Mouse (Mus musculus) right cerebral cortex, postnatal 14 days (tissue): ENCODE measurements around the gene Rprd2.

Experiments
- DNase-seq: peaks from one replicate; pipeline ENCODE4 v3.0.0; 2022

Rprd2 gene

DNA sequence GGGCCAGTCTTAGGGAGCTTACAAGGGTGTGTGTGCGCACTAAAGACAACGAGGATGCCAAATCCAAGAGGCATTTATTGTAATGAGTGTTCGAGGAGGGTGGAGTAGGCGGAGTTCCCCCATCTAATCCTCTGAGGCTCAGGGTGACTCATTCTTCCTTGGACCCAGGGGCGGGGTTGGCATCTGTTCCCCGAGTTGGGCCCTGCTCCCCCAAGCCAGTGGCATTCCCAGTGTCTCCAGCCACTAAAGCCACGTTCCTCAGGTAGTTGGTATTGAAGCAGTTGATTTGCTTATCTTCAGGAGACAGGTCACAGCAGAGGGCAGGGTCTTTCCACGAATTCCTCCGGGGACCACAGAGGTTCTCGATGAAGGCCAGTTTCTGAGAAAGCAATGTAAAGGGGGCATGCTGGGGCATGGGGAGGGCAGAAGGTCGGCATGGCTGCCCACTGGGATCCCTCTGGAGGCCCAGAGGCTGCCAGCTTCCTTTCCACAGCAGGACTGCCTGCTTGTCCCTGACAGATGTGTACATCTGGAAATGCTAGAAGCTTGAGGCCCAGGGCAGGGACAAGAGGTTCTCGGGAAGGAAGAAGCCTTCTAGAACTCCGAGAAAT is 84.5 kb downstream of the Rprd2 start:
- DNase-seq: no peak

- DNase-seq: no peak
These were observed 85.7 kb downstream of the Rprd2 start for GRCm38 (mm10) chr3:95732744-95733521.

- no peak for DNase-seq
These were observed 86.4 kb downstream of the Rprd2 start for GRCm38 (mm10) chr3:95732297-95732696.

DNA sequence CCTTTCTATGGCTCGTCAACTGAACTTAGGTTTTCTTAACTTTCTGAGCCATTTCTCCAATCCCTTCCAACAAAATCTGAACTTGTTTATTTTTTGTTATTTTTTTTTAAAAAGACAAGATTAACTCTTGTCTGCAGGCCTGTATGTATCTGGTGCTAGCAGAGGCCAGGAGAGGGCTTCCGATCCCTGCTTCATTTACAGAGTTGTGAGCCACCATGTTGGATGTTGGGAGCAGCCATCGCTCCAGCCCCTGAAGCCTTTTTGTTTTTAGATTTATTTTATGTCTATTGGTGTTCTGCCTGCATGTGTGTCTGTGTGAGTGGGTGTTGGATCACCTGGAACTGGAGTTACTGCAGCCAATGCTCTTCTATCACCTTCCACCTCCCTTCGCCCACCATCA is 86.9 kb downstream of the Rprd2 start:
- no peak for DNase-seq

DNA sequence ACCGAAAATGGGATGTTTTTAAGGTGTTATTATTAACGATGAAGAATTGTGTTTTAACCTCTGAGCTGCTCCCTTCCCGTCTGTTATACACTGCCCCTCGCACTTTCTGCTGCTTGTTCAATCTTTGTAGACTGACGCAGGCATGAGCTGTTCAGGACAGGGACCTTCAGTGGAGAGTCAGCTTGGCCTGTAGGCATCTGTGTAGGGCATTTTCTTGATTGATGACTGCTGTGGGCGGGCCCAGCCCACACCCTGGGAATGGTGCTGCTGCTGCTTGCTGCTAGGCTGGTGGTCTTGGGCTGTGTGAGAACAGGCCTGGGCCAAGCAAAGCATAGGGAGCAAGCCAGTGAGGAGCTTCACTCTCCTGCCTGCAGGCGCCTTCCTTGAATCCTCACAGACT is 88.2 kb downstream of the Rprd2 start:
- no peak for DNase-seq

DNA sequence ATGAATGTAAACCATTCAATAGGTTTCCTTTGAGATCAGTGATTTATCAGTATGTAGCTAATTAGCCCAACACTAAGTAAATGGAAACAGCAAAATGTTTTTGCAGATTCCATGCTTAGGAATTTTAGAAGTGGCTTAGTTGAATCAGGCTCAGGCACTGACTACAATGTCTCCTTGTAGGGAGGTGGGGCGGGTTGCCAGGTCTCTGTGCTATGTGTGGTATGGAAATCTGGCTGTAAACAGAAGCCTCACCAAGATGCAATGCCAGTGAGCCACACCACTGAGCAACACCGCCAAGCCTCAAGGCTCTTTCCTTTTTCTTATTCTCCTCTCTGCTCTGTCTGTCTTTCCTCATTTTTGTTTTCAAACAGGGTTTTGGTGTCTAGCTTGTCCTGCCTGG is 89.8 kb downstream of the Rprd2 start:
- DNase-seq: no peak

DNA sequence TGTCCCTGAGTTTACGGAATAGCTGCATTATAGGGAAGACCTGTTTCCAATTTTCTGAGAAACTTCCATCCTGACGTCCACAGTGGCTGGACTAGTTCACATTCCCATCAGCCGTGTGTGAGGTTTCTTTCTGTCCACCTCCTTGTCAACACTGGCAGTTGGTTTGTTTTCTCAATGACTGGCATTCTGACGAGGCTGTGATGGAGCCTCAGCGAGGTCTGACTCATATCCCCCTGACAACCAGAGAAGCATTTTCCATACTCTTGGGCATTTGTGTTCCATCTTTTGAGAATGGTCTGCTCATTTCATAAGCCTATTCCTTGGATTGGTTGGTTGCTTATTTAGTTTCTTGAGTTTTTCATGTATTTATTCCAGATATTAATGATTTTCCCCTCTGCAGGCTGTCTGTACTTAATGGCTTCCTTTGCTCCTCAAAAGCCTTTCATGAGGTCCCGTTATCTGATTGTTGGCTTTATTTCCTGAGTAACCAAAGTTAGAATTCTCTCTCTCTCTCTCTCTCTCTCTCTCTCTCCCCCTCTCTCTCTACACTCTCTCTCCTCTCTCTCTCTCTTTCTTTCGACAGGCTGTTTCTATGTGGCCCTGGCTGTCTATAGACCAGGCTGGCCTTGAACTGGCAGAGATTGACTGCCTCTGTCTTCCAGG is 91.8 kb downstream of the Rprd2 start:
- no peak for DNase-seq

- DNase-seq: no peak
These were observed 92.8 kb downstream of the Rprd2 start for GRCm38 (mm10) chr3:95725863-95726262.

- no peak for DNase-seq
These were observed 96.3 kb downstream of the Rprd2 start for GRCm38 (mm10) chr3:95722386-95722785.

- DNase-seq: no peak
These were observed 100.5 kb downstream of the Rprd2 start for GRCm38 (mm10) chr3:95718153-95718552.

GRCm38 (mm10) chr3:95716075-95716474 is 102.6 kb downstream of the Rprd2 start:
- DNase-seq: no peak
